Mouse (Mus musculus): Measurements from ENCODE around the gene Ripor2.

- TF ChIP-seq CTCF (conservative IDR thresholded peaks at IDR 0.05; ENCODE audit: low read length) (no peak), POU5F1 (IDR thresholded peaks at IDR 0.05; ENCODE audit: borderline replicate concordance, low read length) (no peak)
Observed at GRCm38 (mm10) chr13:24616645-24617044, 34.7 kb downstream of the Ripor2 start.
